Mouse (Mus musculus) intestine, embryonic 16.5 days (tissue): Measurements from ENCODE around the gene Gldn. TPM values are rescaled to one million over a fixed set of nuclear protein-coding genes. Genes with fewer than 3 reads are reported as not detected.

ENCODE experiments used
- ATAC-seq: fragments of 200-750 bp; cut with Nextera tagmentation; 2 replicates; pipeline ENCODE4 v1.8.0; 2017; ENCODE audit warnings: moderate TSS enrichment, moderate library complexity
- H3K27ac ChIP-seq: fragments of 300-500 bp; sonication (generic); 2 replicates; pipeline ENCODE4 v1.5.1; 2014; ENCODE audit warnings: mild to moderate bottlenecking, low read length
- H3K27me3 ChIP-seq: fragments of 300-500 bp; sonication (generic); replicated peaks from 2 replicates; pipeline ENCODE4 v1.6.1; 2014; ENCODE audit warnings: low read length, control low read depth, mixed read lengths; ENCODE audit not compliant: control insufficient read depth, insufficient read depth
- H3K36me3 ChIP-seq: fragments of 300-500 bp; sonication (generic); 2 replicates; pipeline ENCODE4 v1.6.1; 2014; ENCODE audit warnings: low read length, control low read depth; ENCODE audit not compliant: control insufficient read depth, insufficient read depth
- H3K4me1 ChIP-seq: fragments of 300-500 bp; sonication (generic); 2 replicates; pipeline ENCODE4 v1.6.1; 2014; ENCODE audit warnings: low read length, control low read depth, mixed read lengths; ENCODE audit not compliant: control insufficient read depth, insufficient read depth
- H3K4me2 ChIP-seq: fragments of 300-500 bp; sonication (generic); 2 replicates; pipeline ENCODE4 v1.6.1; 2014; ENCODE audit warnings: low read depth, low read length, control low read depth
- H3K4me3 ChIP-seq: fragments of 300-500 bp; sonication (generic); 2 replicates; pipeline ENCODE4 v1.5.1; 2014; ENCODE audit warnings: mild to moderate bottlenecking, low read length
- H3K9ac ChIP-seq: fragments of 300-500 bp; sonication (generic); 2 replicates; pipeline ENCODE4 v1.6.1; 2014; ENCODE audit warnings: low read depth, low read length
- H3K9me3 ChIP-seq: fragments of 300-500 bp; sonication (generic); 2 replicates; pipeline ENCODE4 v1.6.1; 2016; ENCODE audit warnings: low read length, control low read depth; ENCODE audit not compliant: control insufficient read depth
- WGBS: fragments of 180-500 bp; shearing (Covaris S2); extraction: QIAGEN DNeasy Blood & Tissue Kit; methylation state at CpG from one replicate; pipeline ENCODE4 v1.1.7; 2014; 5-methylcytosine and 5-hydroxymethylcytosine counted together
- polyA plus RNA-seq: library from polyadenylated mRNA; unstranded; fragments of >200 nt; fragmentation: Nextera tagmentation; extraction: Ambion mirVana; gene quantifications from 2 replicates; pipeline ENCODE4 v1.2.1, GENCODE M21; 2015

Gene Gldn
- not detected in 2 replicates for polyA plus RNA-seq

- 0 out of 2 replicates have a peak within 1 kb of the TSS, but pooled peaks have one; percentile 3 for H3K9ac ChIP-seq
- peak within 1 kb of the TSS; percentile 37 for H3K4me3 ChIP-seq
- WGBS, result 3% methylated on average over 57 of the region's 61 CpGs
- peaks cover 22% of the 10 kb centered on the region for H3K27me3 ChIP-seq
- peak within 1 kb of the TSS; percentile 55 for H3K4me2 ChIP-seq
- no peak within 1 kb of the TSS for H3K27ac ChIP-seq
- no peaks in the 10 kb centered on the region for H3K9me3 ChIP-seq
- ATAC-seq, result no peak
- no peaks in the 10 kb centered on the region for H3K4me1 ChIP-seq
- H3K36me3 ChIP-seq, result no peaks in the 10 kb centered on the region
Measured at GRCm38 (mm10) chr9:54286331-54286987, at the start of gene Gldn. Gldn (plus strand) TSS chr9:54286486.

- no peak overlapping the region for H3K9ac ChIP-seq
- 62% methylated on average over 3 of the region's 3 CpGs for WGBS
- no peak for ATAC-seq
- no peaks in the 10 kb centered on the region for H3K27me3 ChIP-seq
- H3K4me1 ChIP-seq, result no peaks in the 10 kb centered on the region
- no peaks in the 10 kb centered on the region for H3K9me3 ChIP-seq
- H3K4me2 ChIP-seq, result no peak overlapping the region
- H3K27ac ChIP-seq, result no peak overlapping the region
- no peak overlapping the region for H3K4me3 ChIP-seq
- no peaks in the 10 kb centered on the region for H3K36me3 ChIP-seq
Measured at GRCm38 (mm10) chr9:54244869-54245665, 41.2 kb upstream of the Gldn start.

GRCm38 (mm10) chr9:54264754-54265153, 21.5 kb upstream of the Gldn start:
- Histone ChIP-seq H3K27ac (no peak overlapping the region), H3K27me3 (no peaks in the 10 kb centered on the region), H3K4me1 (no peaks in the 10 kb centered on the region), H3K4me3 (no peak overlapping the region), H3K36me3 (no peaks in the 10 kb centered on the region), H3K9me3 (no peaks in the 10 kb centered on the region), H3K4me2 (no peak overlapping the region), H3K9ac (no peak overlapping the region)
- 62% methylated on average over 4 of the region's 4 CpGs for WGBS
- ATAC-seq, result no peak

- Histone ChIP-seq H3K4me1 (no peaks in the 10 kb centered on the region), H3K9ac (no peak within 1 kb of the TSS), H3K27me3 (no peaks in the 10 kb centered on the region), H3K4me3 (no peak within 1 kb of the TSS), H3K9me3 (no peaks in the 10 kb centered on the region), H3K4me2 (no peak within 1 kb of the TSS), H3K36me3 (no peaks in the 10 kb centered on the region), H3K27ac (no peak within 1 kb of the TSS)
- ATAC-seq, result no peak
- 84% methylated on average over 7 of the region's 7 CpGs for WGBS
Measured at GRCm38 (mm10) chr9:54268010-54268409, 18.3 kb upstream of the Gldn start, which contains the start of gene Cyp19a1. Cyp19a1 (minus strand) TSS chr9:54268110.

- no peaks in the 10 kb centered on the region for H3K27me3 ChIP-seq
- 62% methylated on average over 6 of the region's 6 CpGs for WGBS
- no peak overlapping the region for H3K9ac ChIP-seq
- no peak overlapping the region for H3K4me3 ChIP-seq
- H3K36me3 ChIP-seq, result no peaks in the 10 kb centered on the region
- no peaks in the 10 kb centered on the region for H3K9me3 ChIP-seq
- no peak for ATAC-seq
- no peaks in the 10 kb centered on the region for H3K4me1 ChIP-seq
- H3K4me2 ChIP-seq, result no peak overlapping the region
- no peak overlapping the region for H3K27ac ChIP-seq
Measured at GRCm38 (mm10) chr9:54269987-54270386, 16.3 kb upstream of the Gldn start.

- H3K4me2 ChIP-seq, result no peak overlapping the region
- no peaks in the 10 kb centered on the region for H3K27me3 ChIP-seq
- no peaks in the 10 kb centered on the region for H3K36me3 ChIP-seq
- no peak overlapping the region for H3K27ac ChIP-seq
- H3K9me3 ChIP-seq, result no peaks in the 10 kb centered on the region
- no peaks in the 10 kb centered on the region for H3K4me1 ChIP-seq
- no peak overlapping the region for H3K9ac ChIP-seq
- WGBS, result 37% methylated on average over 5 of the region's 5 CpGs
- no peak overlapping the region for H3K4me3 ChIP-seq
- no peak for ATAC-seq
Measured at GRCm38 (mm10) chr9:54270889-54271288, 15.4 kb upstream of the Gldn start.

- H3K36me3 ChIP-seq, result no peaks in the 10 kb centered on the region
- no peak overlapping the region for H3K4me3 ChIP-seq
- H3K4me1 ChIP-seq, result no peaks in the 10 kb centered on the region
- H3K4me2 ChIP-seq, result no peak overlapping the region
- H3K9me3 ChIP-seq, result no peaks in the 10 kb centered on the region
- no peak overlapping the region for H3K9ac ChIP-seq
- no peaks in the 10 kb centered on the region for H3K27me3 ChIP-seq
- ATAC-seq, result no peak
- WGBS, result 84% methylated on average over 4 of the region's 4 CpGs
- no peak overlapping the region for H3K27ac ChIP-seq
Measured at GRCm38 (mm10) chr9:54275283-54275682, 11.0 kb upstream of the Gldn start.

GRCm38 (mm10) chr9:54279046-54279589, 7.2 kb upstream of the Gldn start:
- Histone ChIP-seq H3K9me3 (no peaks in the 10 kb centered on the region), H3K4me1 (no peaks in the 10 kb centered on the region), H3K27me3 (no peaks in the 10 kb centered on the region), H3K9ac (no peak overlapping the region), H3K4me2 (no peak overlapping the region), H3K27ac (no peak overlapping the region), H3K4me3 (no peak overlapping the region), H3K36me3 (no peaks in the 10 kb centered on the region)
- 83% methylated on average over 12 of the region's 12 CpGs for WGBS
- ATAC-seq, result no peak

- no peaks in the 10 kb centered on the region for H3K36me3 ChIP-seq
- H3K27me3 ChIP-seq, result peaks cover 22% of the 10 kb centered on the region
- ATAC-seq, result no peak
- WGBS, result 68% methylated on average over 5 of the region's 5 CpGs
- H3K9me3 ChIP-seq, result no peaks in the 10 kb centered on the region
- H3K27ac ChIP-seq, result no peak overlapping the region
- H3K4me2 ChIP-seq, result no peak overlapping the region
- H3K9ac ChIP-seq, result no peak overlapping the region
- H3K4me1 ChIP-seq, result no peaks in the 10 kb centered on the region
- no peak overlapping the region for H3K4me3 ChIP-seq
Measured at GRCm38 (mm10) chr9:54287804-54288203, 1.5 kb downstream of the Gldn start.
